Mouse (Mus musculus): ENCODE measurements around the gene Mapk10.
"Not testable (repeated sequence)": the region's sequence is repeated elsewhere in the genome, so short reads cannot be mapped to it uniquely, and the experiment has no call there.

- TF ChIP-seq POLR2A (IDR thresholded peaks at IDR 0.05; ENCODE audit: low read depth, low read length); ZC3H11A (IDR thresholded peaks at IDR 0.05; ENCODE audit: low read depth, low read length); POLR2AphosphoS2 (IDR thresholded peaks at IDR 0.05; ENCODE audit: low read depth, low read length); ZMIZ1 (IDR thresholded peaks at IDR 0.05; ENCODE audit: low read depth, low read length); MAFK (IDR thresholded peaks at IDR 0.05; ENCODE audit: insufficient replicate concordance, low read length); EP300 (IDR thresholded peaks at IDR 0.05; ENCODE audit: low read length); NRF1 (IDR thresholded peaks at IDR 0.05; ENCODE audit: low read depth, low read length); NELFE (IDR thresholded peaks at IDR 0.05; ENCODE audit: low read depth, low read length); MAX (IDR thresholded peaks at IDR 0.05; ENCODE audit: low read length); BHLHE40 (IDR thresholded peaks at IDR 0.05; ENCODE audit: low read depth, low read length): not testable (repeated sequence)
- TF ChIP-seq CTCF (conservative IDR thresholded peaks at IDR 0.05 in 1 of 2, IDR thresholded peaks at IDR 0.05 in 1 of 2; ENCODE audit: low read depth in 2 of 2, low read length in 2 of 2) = peak in 1 of 2 experiments; percentile 50; a peak in 2 of 4 replicates
Measured at GRCm38 (mm10) chr5:102943864-102944630, 267.1 kb downstream of the Mapk10 start.
